Mouse (Mus musculus): ENCODE data around the gene Lhx3. TPM values are rescaled to one million over a fixed set of nuclear protein-coding genes. Genes with fewer than 3 reads are reported as not detected.

Gene Lhx3
- total RNA-seq, 2 experiments from 2014 or later = not detected

DNA sequence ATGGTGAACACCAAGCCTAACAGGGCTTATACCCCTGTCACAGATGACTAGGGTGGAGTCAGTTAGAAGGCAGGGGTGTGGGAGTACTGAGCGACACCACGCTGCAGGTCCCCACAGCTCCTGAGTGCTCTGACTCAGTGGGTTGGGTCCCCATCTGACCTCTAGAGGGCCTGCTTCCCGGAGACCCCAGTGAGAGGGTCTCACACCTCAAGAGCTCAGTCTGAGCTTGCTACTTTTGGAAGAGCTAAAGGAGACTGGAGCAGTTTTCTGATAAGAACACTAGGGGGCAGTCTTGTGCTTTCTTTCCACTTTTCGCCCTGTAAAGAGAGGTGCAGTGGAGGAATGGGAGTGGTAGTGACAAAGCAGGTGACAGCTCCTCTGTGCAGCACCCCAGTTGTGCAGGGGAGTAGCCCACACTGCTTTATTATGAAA, 54.2 kb downstream of the Lhx3 start:
- ATAC-seq (replicated peaks; ENCODE audit: poor library complexity, severe bottlenecking) = peak; percentile 59

DNA sequence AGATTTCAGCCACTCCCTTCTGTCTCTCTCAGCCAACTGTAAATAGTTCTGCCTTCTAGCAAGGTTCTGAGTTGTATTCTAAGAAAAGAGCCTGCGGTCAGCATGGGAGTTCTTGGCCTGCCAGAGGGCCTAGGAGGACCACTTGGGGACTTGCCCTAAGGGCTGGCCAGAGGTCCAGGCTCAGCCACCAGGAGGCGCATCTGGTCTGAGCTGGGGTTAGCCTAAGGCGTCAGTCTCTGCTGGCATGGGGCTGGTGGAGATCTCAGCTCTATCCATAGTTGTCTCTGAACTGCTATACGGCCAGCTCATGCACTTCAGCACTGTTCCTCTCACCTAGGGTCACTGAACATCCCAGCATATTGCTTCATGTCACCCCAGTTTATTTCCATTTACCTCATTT, 54.8 kb downstream of the Lhx3 start:
- ATAC-seq (replicated peaks; ENCODE audit: poor library complexity, severe bottlenecking) = peak; percentile 55

Other genes starting within 250 kb of the Lhx3 start
- 14.8 and 21.9 TPM in 2 replicates for gene Camsap1, start 225.0 kb downstream of the Lhx3 start, total RNA-seq (2014; fragmentation: Nextera tagmentation)
- gene Camsap1, start 225.0 kb downstream of the Lhx3 start, total RNA-seq (2017) = 8.3 and 12.9 TPM in 2 replicates
- gene Ubac1, start 186.5 kb downstream of the Lhx3 start, total RNA-seq (2014; fragmentation: Nextera tagmentation) = 45.2 and 61.7 TPM in 2 replicates
- 33.0 and 48.3 TPM in 2 replicates for gene Ubac1, start 186.5 kb downstream of the Lhx3 start, total RNA-seq (2017)
- gene Nacc2, start 85.1 kb downstream of the Lhx3 start, total RNA-seq (2014; fragmentation: Nextera tagmentation) = 0.30 and 0.62 TPM in 2 replicates
- gene Nacc2, start 85.1 kb downstream of the Lhx3 start, total RNA-seq (2017) = 0.57 and 0.65 TPM in 2 replicates
- 10.9 and 11.5 TPM in 2 replicates for gene Qsox2, start 29.2 kb upstream of the Lhx3 start, total RNA-seq (2014; fragmentation: Nextera tagmentation)
- 4.8 and 7.1 TPM in 2 replicates for gene Qsox2, start 29.2 kb upstream of the Lhx3 start, total RNA-seq (2017)
- gene Ccdc187, start 86.3 kb upstream of the Lhx3 start, total RNA-seq (2014; fragmentation: Nextera tagmentation) = not detected in 2 replicates
- not detected in 2 replicates for gene Ccdc187, start 86.3 kb upstream of the Lhx3 start, total RNA-seq (2017)
- 7.0 and 16.3 TPM in 2 replicates for gene Gpsm1, start 107.2 kb upstream of the Lhx3 start, total RNA-seq (2014; fragmentation: Nextera tagmentation)
- 10.6 and 13.8 TPM in 2 replicates for gene Gpsm1, start 107.2 kb upstream of the Lhx3 start, total RNA-seq (2017)
- gene Dnlz, start 143.8 kb upstream of the Lhx3 start, total RNA-seq (2014; fragmentation: Nextera tagmentation) = 9.5 and 10.4 TPM in 2 replicates
- 5.9 and 7.6 TPM in 2 replicates for gene Dnlz, start 143.8 kb upstream of the Lhx3 start, total RNA-seq (2017)
- 42.3 and 55.8 TPM in 2 replicates for gene Card9, start 152.6 kb upstream of the Lhx3 start, total RNA-seq (2014; fragmentation: Nextera tagmentation)
- 121 and 122 TPM in 2 replicates for gene Card9, start 152.6 kb upstream of the Lhx3 start, total RNA-seq (2017)
- gene Snapc4, start 172.4 kb upstream of the Lhx3 start, total RNA-seq (2014; fragmentation: Nextera tagmentation) = 23.4 and 56.4 TPM in 2 replicates
- 25.9 and 46.0 TPM in 2 replicates for gene Snapc4, start 172.4 kb upstream of the Lhx3 start, total RNA-seq (2017)
- 48.3 and 61.2 TPM in 2 replicates for gene Entr1, start 181.0 kb upstream of the Lhx3 start, total RNA-seq (2014; fragmentation: Nextera tagmentation)
- 42.2 and 42.5 TPM in 2 replicates for gene Entr1, start 181.0 kb upstream of the Lhx3 start, total RNA-seq (2017)
- gene Pmpca, start 181.1 kb upstream of the Lhx3 start, total RNA-seq (2014; fragmentation: Nextera tagmentation) = 43.7 and 49.2 TPM in 2 replicates
- 60.0 and 79.2 TPM in 2 replicates for gene Pmpca, start 181.1 kb upstream of the Lhx3 start, total RNA-seq (2017)
- gene Inpp5e, start 200.9 kb upstream of the Lhx3 start, total RNA-seq (2014; fragmentation: Nextera tagmentation) = 11.2 and 11.6 TPM in 2 replicates
- gene Inpp5e, start 200.9 kb upstream of the Lhx3 start, total RNA-seq (2017) = 4.7 and 6.2 TPM in 2 replicates
- gene Sec16a, start 236.9 kb upstream of the Lhx3 start, total RNA-seq (2014; fragmentation: Nextera tagmentation) = 42.3 and 47.0 TPM in 2 replicates
- gene Sec16a, start 236.9 kb upstream of the Lhx3 start, total RNA-seq (2017) = 29.8 and 32.5 TPM in 2 replicates

Measured in granulocyte monocyte progenitor cell, adult 5-6 weeks (primary cell).